Mouse (Mus musculus) cerebellum, postnatal 10 days (tissue): ENCODE data around the gene R3hdm4.

Experiments used
- DNase-seq, 2 experiments: peaks; one replicate each; pipeline ENCODE4 v3.0.0; 2021; ENCODE audit warnings: mixed read lengths in 2 of 2

The R3hdm4 gene

GRCm38 (mm10) chr10:79940749-79941148 lies 19.7 kb upstream of the R3hdm4 start:
- DNase-seq, result no peak

- no peak for DNase-seq
These were observed 16.9 kb upstream of the R3hdm4 start for GRCm38 (mm10) chr10:79937775-79938526.

GRCm38 (mm10) chr10:79936911-79937441 lies 16.0 kb upstream of the R3hdm4 start:
- peak; percentile 84 to 86 for DNase-seq

GRCm38 (mm10) chr10:79936284-79936910 lies 15.4 kb upstream of the R3hdm4 start:
- DNase-seq, result peak; percentile 40 to 56

- DNase-seq, result peak; percentile 59 to 60
These were observed 14.0 kb upstream of the R3hdm4 start for GRCm38 (mm10) chr10:79934794-79935569.

GRCm38 (mm10) chr10:79934272-79934721 lies 13.3 kb upstream of the R3hdm4 start:
- DNase-seq, result peak; percentile 97 to 98

- no peak for DNase-seq
These were observed 12.9 kb upstream of the R3hdm4 start for GRCm38 (mm10) chr10:79933861-79934260.

- peak; percentile 63 to 64 for DNase-seq
These were observed 12.2 kb upstream of the R3hdm4 start for GRCm38 (mm10) chr10:79933145-79933679.

GRCm38 (mm10) chr10:79932736-79933135 lies 11.7 kb upstream of the R3hdm4 start:
- DNase-seq, result peak; percentile 78 to 89

- DNase-seq, result peak in 1 of 2 experiments; percentile 41
These were observed 10.8 kb upstream of the R3hdm4 start for GRCm38 (mm10) chr10:79931797-79932196.

GRCm38 (mm10) chr10:79930826-79931186 lies 9.8 kb upstream of the R3hdm4 start:
- peak; percentile 63 to 76 for DNase-seq

GRCm38 (mm10) chr10:79929967-79930825 lies 9.2 kb upstream of the R3hdm4 start:
- DNase-seq, result peak in 1 of 2 experiments; percentile 39

GRCm38 (mm10) chr10:79928907-79929701 lies 8.1 kb upstream of the R3hdm4 start:
- DNase-seq, result peak; percentile 59 to 68

- DNase-seq, result peak; percentile 53 to 60
These were observed 7.2 kb upstream of the R3hdm4 start for GRCm38 (mm10) chr10:79928030-79928694.

- DNase-seq, result peak; percentile 78
These were observed 6.5 kb upstream of the R3hdm4 start for GRCm38 (mm10) chr10:79927324-79928029.

- DNase-seq, result peak; percentile 91 to 94
These were observed 5.7 kb upstream of the R3hdm4 start, which contains the start of gene Arid3a for GRCm38 (mm10) chr10:79926491-79927323. Gene Arid3a (plus strand): TSS chr10:79927043.

- peak in 1 of 2 experiments; percentile 52 for DNase-seq
These were observed 4.9 kb upstream of the R3hdm4 start for GRCm38 (mm10) chr10:79925785-79926490.
